Mouse (Mus musculus) spleen, adult 18-20 months (tissue): ENCODE data around the gene Olfr655.
A peak's percentile ranks its signal among the peaks of the same experiment; 100 is the strongest.

Experiments used
- DNase-seq, 2 experiments: peaks; one replicate each; pipeline ENCODE4 v3.0.0; 2022; ENCODE audit warnings: mixed read lengths in 2 of 2

Gene Olfr655

GRCm38 (mm10) chr7:104601679-104602078 is at the start of gene Olfr655:
TSS of gene Olfr655 (minus strand) at chr7:104601779.
- no peak for DNase-seq

DNA sequence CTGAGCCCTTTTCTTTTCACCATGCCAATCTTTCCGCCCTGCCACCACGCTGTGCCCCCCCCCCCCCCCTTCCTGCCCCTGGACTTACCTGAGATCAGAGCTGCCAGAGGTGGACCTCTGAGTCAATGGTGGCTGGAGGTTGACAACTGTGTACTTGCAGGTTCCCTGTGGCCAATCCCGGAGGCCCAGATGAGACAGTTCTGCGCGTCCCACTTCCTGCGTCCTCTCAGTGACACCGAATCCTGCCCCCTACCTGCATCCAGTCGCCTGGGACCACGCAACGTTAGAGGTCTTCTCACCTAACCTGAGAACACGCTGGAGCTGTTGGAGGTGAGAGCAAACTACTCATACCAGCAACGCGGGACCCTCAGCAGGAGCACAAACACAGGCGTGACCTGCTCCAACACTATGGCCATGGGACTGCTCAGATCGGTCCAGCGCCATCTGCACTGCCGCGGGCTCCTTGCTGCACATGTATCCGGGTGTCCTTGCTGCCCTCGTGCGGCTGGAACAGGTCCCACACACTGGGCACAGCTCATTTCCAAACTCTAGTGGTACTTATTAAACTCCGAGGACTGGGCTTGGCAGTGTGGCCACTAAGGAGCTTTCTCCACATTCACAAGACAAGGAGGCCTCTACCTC is 45.4 kb upstream of the Olfr655 start, which contains the start of gene Olfr658:
Gene Olfr658 (minus strand): TSS at position 465 of the 642 bp plus-strand sequence.
- DNase-seq, result peak; percentile 24 to 52

GRCm38 (mm10) chr7:104624494-104624893 is 22.9 kb upstream of the Olfr655 start, which contains the start of gene Olfr657:
TSS of gene Olfr657 (plus strand) at chr7:104624794.
- DNase-seq, result no peak

- no peak for DNase-seq
These were observed 12.1 kb upstream of the Olfr655 start, which contains the start of gene Olfr656 for GRCm38 (mm10) chr7:104613655-104614054. TSS of gene Olfr656 (plus strand) at chr7:104613955.

DNA sequence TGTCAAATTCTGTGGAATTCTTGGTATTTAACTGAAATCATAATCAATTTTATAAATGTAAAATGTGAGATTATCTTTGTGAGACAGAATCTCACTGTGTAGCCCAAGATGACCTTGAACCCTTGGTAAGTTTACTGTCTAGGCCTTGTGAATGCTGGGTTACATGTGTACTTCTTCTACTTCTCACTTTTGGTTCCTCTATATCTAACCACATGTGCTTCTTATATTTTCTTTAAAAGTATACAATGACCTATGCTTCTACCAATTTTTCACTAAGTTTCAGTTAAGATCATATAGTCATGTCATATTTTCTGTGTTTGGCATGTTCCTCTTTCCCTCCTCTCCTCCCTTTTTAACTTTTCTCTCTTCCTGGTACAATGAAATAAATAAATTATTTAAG is 3.1 kb upstream of the Olfr655 start:
- DNase-seq, result no peak

DNA sequence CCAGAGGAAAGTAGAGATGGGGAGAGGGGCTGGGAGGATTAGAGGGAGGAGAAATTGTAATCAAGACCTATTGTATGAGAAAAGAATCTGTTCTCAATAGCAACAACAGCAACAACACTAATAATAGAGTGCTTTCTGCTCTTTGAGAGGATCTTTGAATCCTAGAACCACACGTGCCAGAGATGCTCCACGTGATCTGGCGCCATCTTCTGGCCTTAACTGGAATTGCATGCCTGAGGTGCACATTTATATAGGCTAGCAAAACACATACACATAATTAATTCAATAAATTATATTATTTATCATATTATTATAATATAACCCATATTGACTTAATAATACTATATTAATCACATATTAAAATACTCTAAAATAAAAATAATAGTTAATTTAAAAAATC is 1.6 kb upstream of the Olfr655 start:
- DNase-seq, result peak; percentile 20 to 54

- DNase-seq, result no peak
These were observed 13.3 kb downstream of the Olfr655 start for GRCm38 (mm10) chr7:104588274-104588673.

DNA sequence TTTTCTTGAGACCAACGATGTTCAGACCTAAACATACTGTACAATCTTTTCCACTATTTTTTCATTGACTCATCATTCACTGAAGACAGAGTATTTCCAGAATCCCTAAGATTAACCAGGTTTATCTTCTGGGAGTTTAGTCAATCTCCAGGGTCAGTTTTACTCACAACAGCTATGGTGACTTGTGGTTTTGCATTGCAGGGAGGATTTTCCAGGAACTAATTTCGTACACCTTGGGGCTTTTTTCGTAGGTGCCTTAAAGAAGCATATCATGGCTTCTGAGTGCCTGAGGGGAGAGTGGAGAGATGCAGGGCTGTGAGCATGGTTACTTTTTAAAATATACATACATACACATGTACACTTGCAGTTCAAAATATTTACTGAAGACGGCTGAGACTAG is 14.9 kb downstream of the Olfr655 start, which contains the start of gene Olfr654:
Gene Olfr654 (plus strand): TSS at position 301 of the 400 bp plus-strand sequence.
- DNase-seq, result no peak

- no peak for DNase-seq
These were observed 20.1 kb downstream of the Olfr655 start for GRCm38 (mm10) chr7:104581429-104581828.

DNA sequence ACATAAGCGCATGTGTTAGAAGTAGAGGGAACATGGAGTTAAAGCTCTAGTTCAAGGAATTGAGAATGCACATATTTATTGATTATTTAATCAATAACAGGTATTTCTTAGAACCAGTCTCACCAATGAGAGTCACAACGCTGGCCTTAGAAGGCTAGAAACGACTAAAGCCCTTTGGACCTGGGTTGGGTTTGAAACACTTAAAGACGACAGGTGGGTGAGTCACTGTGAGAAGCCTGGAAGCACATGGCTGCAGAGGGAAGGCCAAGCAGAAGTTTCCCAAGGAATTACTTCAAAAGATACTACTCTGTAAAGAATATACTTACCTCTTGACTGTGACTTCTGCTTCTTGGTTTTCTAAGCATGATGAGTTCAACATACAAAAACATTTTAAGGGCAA is 20.7 kb downstream of the Olfr655 start:
- no peak for DNase-seq

DNA sequence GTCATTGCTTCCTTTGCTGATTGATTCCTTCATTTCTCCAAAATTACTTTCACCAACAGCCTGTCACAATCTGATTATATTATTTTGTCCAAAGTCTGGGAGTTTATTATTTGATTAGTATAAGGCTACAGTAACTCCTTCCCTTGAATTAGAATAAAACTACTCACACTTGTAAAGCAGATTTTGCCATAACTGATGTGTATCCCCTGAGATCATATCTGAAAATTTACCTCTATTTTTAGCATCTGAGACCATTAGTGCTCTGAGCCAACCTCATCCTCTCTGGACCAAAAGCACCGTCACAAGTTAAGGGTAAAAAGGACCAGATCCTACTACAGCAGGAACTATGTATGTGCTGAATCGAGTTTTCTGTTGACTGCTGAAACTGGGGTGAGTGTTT is 24.6 kb downstream of the Olfr655 start, which contains the start of gene Olfr653:
Gene Olfr653 (plus strand): TSS at position 301 of the 400 bp plus-strand sequence.
- DNase-seq, result no peak

GRCm38 (mm10) chr7:104560601-104561000 is 41.0 kb downstream of the Olfr655 start, which contains the start of gene Olfr652:
TSS of gene Olfr652 (plus strand) at chr7:104560901.
- no peak for DNase-seq

- no peak for DNase-seq
These were observed 48.9 kb downstream of the Olfr655 start for GRCm38 (mm10) chr7:104552700-104553099.

DNA sequence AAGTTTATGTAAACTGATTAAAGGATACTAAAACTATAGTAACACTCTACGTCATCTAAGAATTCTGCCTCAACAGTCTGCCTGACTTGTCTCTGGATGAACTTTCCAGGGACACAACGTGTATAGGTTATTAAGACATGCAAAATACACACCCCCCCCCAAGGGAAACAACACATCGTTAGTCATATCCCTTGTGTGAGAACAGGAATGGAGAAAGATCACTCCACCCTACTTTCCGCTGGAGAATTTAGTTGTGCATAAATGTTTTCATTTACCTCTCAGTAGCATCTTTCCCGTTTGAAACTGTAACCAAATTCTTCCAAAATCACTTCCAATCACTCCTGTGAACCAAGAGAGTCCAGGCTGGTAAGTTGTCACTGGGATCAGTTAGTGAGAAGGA is 51.7 kb downstream of the Olfr655 start, which contains the start of gene Olfr651:
Gene Olfr651 (plus strand): TSS at position 301 of the 400 bp plus-strand sequence.
- no peak for DNase-seq
